Mouse (Mus musculus) CH12.LX (cell line): ENCODE data around the gene Pde3a. TPM values are rescaled to one million over a fixed set of nuclear protein-coding genes. Genes with fewer than 3 reads are reported as not detected.

ENCODE experiments used
- DNase-seq: peaks from one replicate; pipeline ENCODE4 v3.0.0-alpha.2; 2013; ENCODE audit errors: extremely low read depth
- H3K27ac ChIP-seq: 2 replicates; pipeline ENCODE4 v1.5.1; 2012; ENCODE audit warnings: low read depth, mild to moderate bottlenecking, control low read depth, moderate library complexity; ENCODE audit not compliant: insufficient read depth
- H3K27me3 ChIP-seq: replicated peaks from 2 replicates; pipeline ENCODE3; 2012; ENCODE audit warnings: inconsistent platforms
- H3K36me3 ChIP-seq, 2 experiments: replicated peaks in 1 of 2; 2 replicates each; pipeline versions ENCODE3 to v1.6.1; 2012; ENCODE audit warnings: inconsistent platforms in 1 of 2, low read length in 1 of 2, mild to moderate bottlenecking in 1 of 2, mixed read lengths in 1 of 2, moderate library complexity in 1 of 2; ENCODE audit not compliant: control insufficient read depth in 1 of 2, insufficient read depth in 1 of 2
- H3K4me1 ChIP-seq, 2 experiments: 2 replicates each; pipeline ENCODE4 v1.6.1; 2012; ENCODE audit warnings: inconsistent platforms in 1 of 2, moderate library complexity in 1 of 2; ENCODE audit not compliant: insufficient read depth in 2 of 2, control insufficient read depth in 1 of 2
- H3K4me2 ChIP-seq: 2 replicates; pipeline ENCODE4 v1.6.1; 2012; ENCODE audit warnings: low read depth, mild to moderate bottlenecking, control low read depth; ENCODE audit not compliant: poor library complexity, insufficient read depth, severe bottlenecking
- H3K4me3 ChIP-seq, 3 experiments: fragments of 150-350 bp in 1 of 3; sonication (generic) in 1 of 3; replicated peaks in 1 of 3; 2 replicates each; pipeline versions ENCODE3 to v1.5.1; 2011 to 2012; ENCODE audit warnings: low read depth in 2 of 3, low read length in 2 of 3, mild to moderate bottlenecking in 2 of 3, moderate library complexity in 2 of 3, control low read depth in 1 of 3, improper control_type of control experiment in 1 of 3, inconsistent platforms in 1 of 3, mixed read lengths in 1 of 3; ENCODE audit not compliant: poor library complexity in 1 of 3
- H3K79me2 ChIP-seq: replicated peaks from 2 replicates; pipeline ENCODE4 v1.6.1; 2012; ENCODE audit warnings: mild to moderate bottlenecking, moderate library complexity; ENCODE audit not compliant: control insufficient read depth, poor library complexity, insufficient read depth, severe bottlenecking; ENCODE audit errors: extremely low read depth
- H3K9ac ChIP-seq: 2 replicates; pipeline ENCODE4 v1.6.1; 2012; ENCODE audit warnings: low read depth, mild to moderate bottlenecking, control low read depth, moderate library complexity; ENCODE audit not compliant: insufficient read depth
- H3K9me3 ChIP-seq: replicated peaks from 2 replicates; pipeline ENCODE3; 2012; ENCODE audit warnings: low read length, inconsistent platforms, mixed read lengths
- BHLHE40 ChIP-seq: IDR thresholded peaks from 2 replicates; pipeline ENCODE4 v1.6.1; 2011; ENCODE audit warnings: mild to moderate bottlenecking, low read depth, low read length, improper control_type of control experiment
- E2F4 ChIP-seq: IDR thresholded peaks from 2 replicates; pipeline ENCODE4 v1.6.1; 2011; ENCODE audit warnings: low read depth, low read length, improper control_type of control experiment; ENCODE audit not compliant: insufficient replicate concordance
- EP300 ChIP-seq: IDR thresholded peaks from 2 replicates; pipeline ENCODE4 v1.6.1; 2011; ENCODE audit warnings: low read length, improper control_type of control experiment
- HCFC1 ChIP-seq: IDR thresholded peaks from 2 replicates; pipeline ENCODE4 v1.6.1; 2012; ENCODE audit warnings: low read depth, mild to moderate bottlenecking, inconsistent platforms, low read length, improper control_type of control experiment
- IRF4 ChIP-seq: IDR thresholded peaks from 2 replicates; pipeline ENCODE4 v1.6.1; 2014; ENCODE audit warnings: low read depth, mild to moderate bottlenecking, inconsistent platforms, low read length, improper control_type of control experiment
- JUN ChIP-seq: IDR thresholded peaks from 2 replicates; pipeline ENCODE4 v1.6.1; 2011; ENCODE audit warnings: low read depth, mild to moderate bottlenecking, low read length, improper control_type of control experiment, moderate library complexity; ENCODE audit not compliant: insufficient read depth
- JUND ChIP-seq: conservative IDR thresholded peaks from 2 replicates; pipeline ENCODE4 v1.6.1; 2011; ENCODE audit warnings: low read depth, low read length, improper control_type of control experiment
- MAFK ChIP-seq: IDR thresholded peaks from 2 replicates; pipeline ENCODE4 v1.6.1; 2011; ENCODE audit warnings: low read length, improper control_type of control experiment; ENCODE audit not compliant: insufficient replicate concordance
- MAX ChIP-seq: IDR thresholded peaks from 2 replicates; pipeline ENCODE4 v1.6.1; 2011; ENCODE audit warnings: low read length, improper control_type of control experiment
- MAZ ChIP-seq: IDR thresholded peaks from 2 replicates; pipeline ENCODE4 v1.6.1; 2012; ENCODE audit warnings: low read depth, mild to moderate bottlenecking, inconsistent platforms, low read length, improper control_type of control experiment, moderate library complexity
- NRF1 ChIP-seq: IDR thresholded peaks from 2 replicates; pipeline ENCODE4 v1.6.1; 2014; ENCODE audit warnings: low read depth, mild to moderate bottlenecking, inconsistent platforms, low read length, improper control_type of control experiment, moderate library complexity
- RAD21 ChIP-seq: IDR thresholded peaks from 2 replicates; pipeline ENCODE4 v1.6.1; 2011; ENCODE audit warnings: low read depth, mild to moderate bottlenecking, low read length, improper control_type of control experiment, moderate library complexity
- RCOR1 ChIP-seq: conservative IDR thresholded peaks from 2 replicates; pipeline ENCODE4 v1.6.1; 2012; ENCODE audit warnings: low read depth, mild to moderate bottlenecking, inconsistent platforms, low read length, improper control_type of control experiment
- SIN3A ChIP-seq: IDR thresholded peaks from 2 replicates; pipeline ENCODE4 v1.6.1; 2012; ENCODE audit warnings: low read length, improper control_type of control experiment, inconsistent platforms
- SMC3 ChIP-seq: IDR thresholded peaks from 2 replicates; pipeline ENCODE4 v1.6.1; 2011; ENCODE audit warnings: low read depth, low read length, improper control_type of control experiment
- TCF12 ChIP-seq: IDR thresholded peaks from 2 replicates; pipeline ENCODE4 v1.6.1; 2014; ENCODE audit warnings: low read depth, mild to moderate bottlenecking, inconsistent platforms, low read length, improper control_type of control experiment
- ZKSCAN1 ChIP-seq: IDR thresholded peaks from 2 replicates; pipeline ENCODE4 v1.6.1; 2012; ENCODE audit warnings: low read depth, inconsistent platforms, low read length, improper control_type of control experiment, borderline replicate concordance
- ZNF384 ChIP-seq: IDR thresholded peaks from 2 replicates; pipeline ENCODE4 v1.6.1; 2012; ENCODE audit warnings: low read depth, low read length, improper control_type of control experiment, inconsistent platforms
- dilution Hi-C: fragments of 300-500 bp; cut with MboI; formaldehyde crosslinking; loops from 2 replicates; pipeline ENCODE4 v1.14.3; 2020; ENCODE audit warnings: low sequenced_read_pairs; ENCODE audit not compliant: extremely low pct_unique_long_range_greater_than_20kb, extremely low pct_ligation_motif_present
- in situ Hi-C: fragments of 300-500 bp; cut with MboI; formaldehyde crosslinking; loops from 3 replicates; pipeline ENCODE4 v1.14.3; 2019; ENCODE audit warnings: low sequenced_read_pairs, low pct_ligation_motif_present, low pct_unique_long_range_greater_than_20kb, mixed read lengths
- polyA plus RNA-seq: library from polyadenylated mRNA; unstranded; fragments of >175 nt; gene quantifications from 2 replicates; pipeline ENCODE4 v1.2.1, GENCODE M21; 2012; ENCODE audit warnings: low read depth; ENCODE audit not compliant: insufficient read length
- total RNA-seq, 2 experiments: library from RNA; depleted of rRNA; stranded (reverse); fragments of 300-350 nt in 1 of 2; fragments of >200 nt in 1 of 2; gene quantifications; 2 replicates each; pipeline ENCODE4 v1.2.3; 2012 to 2014

Pde3a gene
- total and polyA plus RNA-seq, 3 experiments, result under 0.01 to 0.04 (median 0.03) TPM

DNA sequence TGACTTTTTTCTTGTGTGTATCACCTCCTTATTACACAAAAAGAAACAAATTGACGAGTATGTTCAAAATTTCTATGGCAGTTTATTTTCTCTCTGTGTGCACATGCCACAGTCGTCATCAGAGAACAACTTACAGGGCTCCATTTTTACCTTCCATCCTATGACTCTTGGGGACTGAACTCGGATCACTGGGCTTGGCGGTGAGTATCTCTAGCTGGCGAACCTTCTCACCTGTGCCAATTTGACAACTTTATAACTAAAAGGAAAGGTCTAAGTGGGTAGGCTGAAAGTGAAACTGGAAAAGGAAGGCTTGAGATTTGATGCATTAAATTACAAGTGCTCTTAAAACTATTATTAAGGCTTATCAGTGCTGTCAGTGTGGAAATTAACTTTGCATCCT lies 22.1 kb downstream of the Pde3a start:
- Histone ChIP-seq H3K27ac (no peak overlapping the region), H3K9ac (no peak overlapping the region), H3K4me3 (no peak overlapping the region), H3K79me2 (no peaks in the 10 kb centered on the region), H3K4me1 (no peaks in the 10 kb centered on the region), H3K9me3 (no peaks in the 10 kb centered on the region), H3K4me2 (no peak overlapping the region), H3K36me3 (no peaks in the 10 kb centered on the region), H3K27me3 (no peaks in the 10 kb centered on the region)
- DNase-seq, result no peak
- in situ Hi-C loops (no loop called here), dilution Hi-C loops (no loop called here)
- no peak for TF ChIP-seq RCOR1
- TF ChIP-seq SMC3, result no peak
- no peak for TF ChIP-seq ZKSCAN1
- TF ChIP-seq ZNF384, result no peak
- no peak for TF ChIP-seq EP300
- no peak for TF ChIP-seq HCFC1
- no peak for TF ChIP-seq MAZ
- TF ChIP-seq IRF4, result no peak
- TF ChIP-seq SIN3A, result no peak
- TF ChIP-seq JUN, result no peak
- no peak for TF ChIP-seq TCF12
- no peak for TF ChIP-seq NRF1
- no peak for TF ChIP-seq BHLHE40

DNA sequence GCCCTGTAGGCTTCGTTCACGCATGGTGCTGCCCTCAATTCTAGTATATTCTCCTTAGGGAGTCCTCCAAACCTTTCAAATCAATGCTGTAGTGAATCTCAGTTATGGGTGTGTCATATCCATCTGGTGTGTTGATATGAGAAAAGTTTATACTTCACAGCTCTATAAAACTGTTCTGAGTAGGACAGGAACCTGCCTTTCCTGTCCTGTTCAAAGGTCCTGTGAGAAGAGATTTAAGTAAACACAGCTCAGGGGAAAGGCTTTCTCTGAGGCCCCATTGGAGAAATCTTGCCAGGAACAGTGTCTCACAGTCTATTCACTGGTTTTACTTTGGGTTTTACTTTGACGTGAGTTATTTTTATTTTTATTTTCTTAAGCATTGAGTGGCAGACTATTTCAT lies 22.5 kb downstream of the Pde3a start:
- dilution Hi-C loops (no loop called here), in situ Hi-C loops (no loop called here)
- no peaks in the 10 kb centered on the region for H3K36me3 ChIP-seq
- TF ChIP-seq JUND (no peak), E2F4 (no peak), MAFK (no peak), RAD21 (no peak), MAX (no peak)
- no peaks in the 10 kb centered on the region for H3K79me2 ChIP-seq
- no peaks in the 10 kb centered on the region for H3K4me1 ChIP-seq
- no peaks in the 10 kb centered on the region for H3K9me3 ChIP-seq
- H3K9ac ChIP-seq, result no peak overlapping the region
- H3K4me3 ChIP-seq, result no peak overlapping the region
- no peaks in the 10 kb centered on the region for H3K27me3 ChIP-seq
- no peak for DNase-seq
- H3K4me2 ChIP-seq, result no peak overlapping the region
- no peak overlapping the region for H3K27ac ChIP-seq
